In genomic region chr9:56712667-56713369, GRCm38 (mm10) we compare ENCODE assay signal across 11 mouse cellular contexts.
DNase-seq lines count a peak whose midpoint lies in the region; ATAC-seq and TF ChIP-seq lines count a peak whose summit lies in the region.
"Had no signal": no experiment of that assay in that cellular context is flagged by ENCODE, and none has a peak within 500 bp of the region (broad histone marks: within the 10 kb centered on the region; RNA-seq: fewer than 3 reads in every experiment).

No protein-coding gene starts in this region.

- peak; percentile 16; the same call in 1 of the 2 replicates for ATAC-seq in forebrain, embryonic 13.5 days
- no peak for ATAC-seq in forebrain, embryonic 11.5 days (replicated peaks; ENCODE audit: low FRiP score)
- ATAC-seq in embryonic facial prominence, embryonic 15.5 days (ENCODE audit: insufficient number of reproducible peaks, low FRiP score, low TSS enrichment, low read depth) = peak; percentile 49; the same call in 1 of the 2 replicates
- peak; percentile 73; the same call in 1 of the 2 replicates for ATAC-seq in heart, embryonic 15.5 days (replicated peaks; ENCODE audit: insufficient number of reproducible peaks, insufficient read depth, low FRiP score, low read depth)

- H3K36me3 ChIP-seq in forebrain, embryonic 13.5 days (ENCODE audit: poor library complexity, severe bottlenecking) = no peaks in the 10 kb centered on the region
- H3K36me3 ChIP-seq in forebrain, embryonic 11.5 days (ENCODE audit: control insufficient read depth, insufficient read depth, low read length) = no peaks in the 10 kb centered on the region
- H3K36me3 ChIP-seq in embryonic facial prominence, embryonic 15.5 days = no peaks in the 10 kb centered on the region
- no peaks in the 10 kb centered on the region for H3K36me3 ChIP-seq in heart, embryonic 15.5 days
- H3K36me3 ChIP-seq in thymus, adult 2 months (ENCODE audit: control insufficient read depth, insufficient read depth, low read length) = no peaks in the 10 kb centered on the region
- H3K36me3 ChIP-seq: liver, embryonic 15.5 days; neural tube, embryonic 13.5 days had no signal

- no peaks in the 10 kb centered on the region for H3K9me3 ChIP-seq in forebrain, embryonic 13.5 days (replicated peaks)
- no peaks in the 10 kb centered on the region for H3K9me3 ChIP-seq in forebrain, embryonic 11.5 days (ENCODE audit: control insufficient read depth, low read length)
- H3K9me3 ChIP-seq in embryonic facial prominence, embryonic 15.5 days (replicated peaks) = no peaks in the 10 kb centered on the region
- H3K9me3 ChIP-seq in heart, embryonic 15.5 days (replicated peaks) = no peaks in the 10 kb centered on the region
- H3K9me3 ChIP-seq: liver, embryonic 15.5 days; neural tube, embryonic 13.5 days had no signal

- no peak overlapping the region for H3K9ac ChIP-seq in forebrain, embryonic 13.5 days
- H3K9ac ChIP-seq in forebrain, embryonic 11.5 days (ENCODE audit: low read length) = no peak overlapping the region
- H3K9ac ChIP-seq in embryonic facial prominence, embryonic 15.5 days = no peak overlapping the region
- H3K9ac ChIP-seq in heart, embryonic 15.5 days = peak overlapping the region; percentile 28; the same call in 1 of the 2 replicates
- H3K9ac ChIP-seq: liver, embryonic 15.5 days; neural tube, embryonic 13.5 days had no signal

- DNase-seq in forebrain, embryonic 11.5 days (ENCODE audit: low spot score) = no peak
- DNase-seq in left cerebral cortex, postnatal 14 days (ENCODE audit: low spot score in 2 of 2) = peak; percentile 90 to 96
- DNase-seq in thymus, adult 2 months = no peak
- no peak for DNase-seq in urinary bladder, postnatal 25 days (ENCODE audit: low spot score)
- no peak for DNase-seq in cerebellum, adult 9-10 months
- DNase-seq: thymus, postnatal 14 days had no signal

- TF ChIP-seq CTCF in thymus, adult 2 months (IDR thresholded peaks at IDR 0.05; ENCODE audit: borderline replicate concordance, control insufficient read depth, extremely low read depth, insufficient read depth, low read length, poor library complexity) = no peak

- peaks cover 12% of the 10 kb centered on the region for H3K4me1 ChIP-seq in forebrain, embryonic 13.5 days
- no peaks in the 10 kb centered on the region for H3K4me1 ChIP-seq in forebrain, embryonic 11.5 days (replicated peaks; ENCODE audit: control insufficient read depth, insufficient read depth, low read length)
- peaks cover 4% of the 10 kb centered on the region; the same call in 1 of the 2 replicates for H3K4me1 ChIP-seq in embryonic facial prominence, embryonic 15.5 days
- H3K4me1 ChIP-seq in heart, embryonic 15.5 days (replicated peaks) = peaks cover 15% of the 10 kb centered on the region
- no peaks in the 10 kb centered on the region for H3K4me1 ChIP-seq in thymus, adult 2 months (replicated peaks; ENCODE audit: control insufficient read depth, insufficient read depth, low read length)
- H3K4me1 ChIP-seq: liver, embryonic 15.5 days had no signal

- H3K4me2 ChIP-seq in forebrain, embryonic 13.5 days = no peak overlapping the region
- no peak overlapping the region for H3K4me2 ChIP-seq in forebrain, embryonic 11.5 days (ENCODE audit: low read depth, low read length, severe bottlenecking)
- H3K4me2 ChIP-seq in embryonic facial prominence, embryonic 15.5 days (replicated peaks) = no peak overlapping the region
- peak overlapping the region; percentile 60 for H3K4me2 ChIP-seq in heart, embryonic 15.5 days
- H3K4me2 ChIP-seq: liver, embryonic 15.5 days; neural tube, embryonic 13.5 days had no signal

- 71% methylated on average over 14 of the region's 14 CpGs for WGBS in forebrain, embryonic 13.5 days
- whole genome bisulfite sequencing in forebrain, embryonic 11.5 days = 77% methylated on average over 14 of the region's 14 CpGs
- WGBS in embryonic facial prominence, embryonic 15.5 days = 53% methylated on average over 14 of the region's 14 CpGs
- WGBS in heart, embryonic 15.5 days = 25% methylated on average over 14 of the region's 14 CpGs
- 67% methylated on average over 14 of the region's 14 CpGs for WGBS in thymus, adult 2 months

- peaks cover 11% of the 10 kb centered on the region; the same call in 1 of the 2 replicates for H3K27me3 ChIP-seq in forebrain, embryonic 13.5 days
- H3K27me3 ChIP-seq in forebrain, embryonic 11.5 days (ENCODE audit: control insufficient read depth, insufficient read depth, low read length) = no peaks in the 10 kb centered on the region
- no peaks in the 10 kb centered on the region for H3K27me3 ChIP-seq in embryonic facial prominence, embryonic 15.5 days
- H3K27me3 ChIP-seq in heart, embryonic 15.5 days = 0 out of 2 replicates have a peak, but pooled peaks cover 3% of the 10 kb centered on the region
- H3K27me3 ChIP-seq in thymus, adult 2 months (ENCODE audit: control insufficient read depth, insufficient read depth, low read length) = no peaks in the 10 kb centered on the region
- H3K27me3 ChIP-seq: liver, embryonic 15.5 days; neural tube, embryonic 13.5 days had no signal

- no peak for TF ChIP-seq POLR2A in thymus, adult 2 months (IDR thresholded peaks at IDR 0.05; ENCODE audit: control insufficient read depth, extremely low read depth, insufficient read depth, low read length, poor library complexity)

- intact Hi-C loops in left cerebral cortex, postnatal 14 days (cut with DNase I) = loop anchor here (2.0 to 5.0 kb wide), 3 partner anchors 26 to 76 kb away; no protein-coding TSS in a partner anchor

- no peak overlapping the region for H3K27ac ChIP-seq in forebrain, embryonic 13.5 days
- no peak overlapping the region for H3K27ac ChIP-seq in forebrain, embryonic 11.5 days (ENCODE audit: low read depth, low read length)
- no peak overlapping the region for H3K27ac ChIP-seq in embryonic facial prominence, embryonic 15.5 days (replicated peaks)
- peak overlapping the region; percentile 45; the same call in 1 of the 2 replicates for H3K27ac ChIP-seq in heart, embryonic 15.5 days
- H3K27ac ChIP-seq in thymus, adult 2 months (ENCODE audit: control insufficient read depth, insufficient read depth, low read length) = no peak overlapping the region
- H3K27ac ChIP-seq: liver, embryonic 15.5 days; neural tube, embryonic 13.5 days had no signal

- H3K4me3 ChIP-seq in forebrain, embryonic 13.5 days = no peak overlapping the region
- H3K4me3 ChIP-seq in forebrain, embryonic 11.5 days (ENCODE audit: low read depth, low read length) = no peak overlapping the region
- no peak overlapping the region for H3K4me3 ChIP-seq in embryonic facial prominence, embryonic 15.5 days (replicated peaks)
- H3K4me3 ChIP-seq in heart, embryonic 15.5 days = peak overlapping the region; percentile 32
- no peak overlapping the region for H3K4me3 ChIP-seq in thymus, adult 2 months (ENCODE audit: control insufficient read depth, insufficient read depth, low read length)
- H3K4me3 ChIP-seq: liver, embryonic 15.5 days; neural tube, embryonic 13.5 days had no signal

Comparison
In these comparisons a context has a peak if more than half of its experiments do, and no peak if none do; other contexts are left out.
1. DNase-seq: peak in left cerebral cortex, postnatal 14 days (2 of 2); none in forebrain, embryonic 11.5 days (single experiment), thymus, adult 2 months (single experiment), urinary bladder, postnatal 25 days (single experiment) and cerebellum, adult 9-10 months (single experiment).